Mouse (Mus musculus) lung, postnatal 10 days (tissue): ENCODE measurements around the gene Sdhaf3.

Source experiments
- DNase-seq: peaks from one replicate; pipeline ENCODE4 v3.0.0; 2021

The Sdhaf3 gene

GRCm38 (mm10) chr6:7069463-7069862 is 113.7 kb downstream of the Sdhaf3 start:
- DNase-seq = no peak

- DNase-seq = no peak
Observed at GRCm38 (mm10) chr6:7082054-7082453, 126.2 kb downstream of the Sdhaf3 start.

GRCm38 (mm10) chr6:7082467-7083259 is 126.9 kb downstream of the Sdhaf3 start:
- no peak for DNase-seq

GRCm38 (mm10) chr6:7083661-7084060 is 127.9 kb downstream of the Sdhaf3 start:
- DNase-seq = no peak

GRCm38 (mm10) chr6:7084370-7084769 is 128.6 kb downstream of the Sdhaf3 start:
- no peak for DNase-seq

- no peak for DNase-seq
Observed at GRCm38 (mm10) chr6:7085506-7085905, 129.7 kb downstream of the Sdhaf3 start.

GRCm38 (mm10) chr6:7092094-7092493 is 136.3 kb downstream of the Sdhaf3 start:
- DNase-seq = no peak
